Mouse (Mus musculus) v-Abl transformed pro-B cells (cell line): ENCODE measurements around the gene Cps1.

Experiments used
- in situ Hi-C, 2 experiments: fragments of 400-800 bp; cut with MboI; formaldehyde crosslinking; loops; one replicate each; pipeline ENCODE4 v1.15.1; 2025; ENCODE audit not compliant: unreplicated experiment in 2 of 2

Gene Cps1

GRCm38 (mm10) chr1:67122797-67123196, at the start of gene Cps1:
Gene Cps1 (plus strand): TSS chr1:67123026.
- in situ Hi-C loops, result no loop called here

GRCm38 (mm10) chr1:67077739-67078138, 45.1 kb upstream of the Cps1 start:
- in situ Hi-C loops, result no loop called here

- in situ Hi-C loops, result no loop called here
Measured at GRCm38 (mm10) chr1:67078666-67079065, 44.2 kb upstream of the Cps1 start.

GRCm38 (mm10) chr1:67079146-67079545, 43.7 kb upstream of the Cps1 start:
- in situ Hi-C loops, result no loop called here

- in situ Hi-C loops, result no loop called here
Measured at GRCm38 (mm10) chr1:67092473-67092872, 30.4 kb upstream of the Cps1 start.

- in situ Hi-C loops, result no loop called here
Measured at GRCm38 (mm10) chr1:67099215-67099614, 23.6 kb upstream of the Cps1 start.

DNA sequence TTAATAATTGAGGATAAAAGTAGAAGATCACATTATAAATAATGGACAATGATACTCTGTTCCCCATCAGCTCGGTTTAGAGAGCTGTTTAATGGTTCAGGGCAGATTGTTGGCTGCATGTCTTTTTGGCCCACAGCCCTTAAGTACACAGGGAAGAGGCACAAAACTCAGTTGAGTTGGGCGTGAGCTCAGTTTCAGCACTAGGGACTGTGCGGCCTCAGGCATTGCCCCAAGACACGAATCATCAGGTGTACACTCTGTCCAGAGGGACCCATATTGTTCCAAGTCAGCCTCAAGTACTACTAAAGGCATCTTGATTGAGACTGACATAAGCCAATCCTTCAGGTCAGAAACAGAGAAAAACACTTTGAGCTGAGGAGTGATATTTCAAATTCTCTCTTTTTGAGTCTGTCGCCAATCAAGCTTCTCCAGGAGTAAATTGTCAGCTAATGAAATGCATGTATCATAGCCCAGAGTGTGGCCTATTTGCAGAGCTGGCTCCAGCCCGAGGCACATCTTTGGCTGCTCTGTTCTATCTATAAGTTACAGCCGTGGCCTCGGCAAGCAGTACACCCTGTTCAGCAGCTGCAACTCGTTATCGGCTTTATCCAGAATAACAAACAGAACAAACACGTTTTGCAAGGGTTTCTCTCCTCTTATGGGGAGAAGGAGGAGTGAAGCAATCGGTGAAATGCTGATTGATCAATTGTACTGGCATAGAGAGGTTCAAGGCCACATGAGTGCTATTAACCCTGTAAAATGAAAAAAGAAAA, 19.2 kb upstream of the Cps1 start:
- in situ Hi-C loops, result no loop called here

DNA sequence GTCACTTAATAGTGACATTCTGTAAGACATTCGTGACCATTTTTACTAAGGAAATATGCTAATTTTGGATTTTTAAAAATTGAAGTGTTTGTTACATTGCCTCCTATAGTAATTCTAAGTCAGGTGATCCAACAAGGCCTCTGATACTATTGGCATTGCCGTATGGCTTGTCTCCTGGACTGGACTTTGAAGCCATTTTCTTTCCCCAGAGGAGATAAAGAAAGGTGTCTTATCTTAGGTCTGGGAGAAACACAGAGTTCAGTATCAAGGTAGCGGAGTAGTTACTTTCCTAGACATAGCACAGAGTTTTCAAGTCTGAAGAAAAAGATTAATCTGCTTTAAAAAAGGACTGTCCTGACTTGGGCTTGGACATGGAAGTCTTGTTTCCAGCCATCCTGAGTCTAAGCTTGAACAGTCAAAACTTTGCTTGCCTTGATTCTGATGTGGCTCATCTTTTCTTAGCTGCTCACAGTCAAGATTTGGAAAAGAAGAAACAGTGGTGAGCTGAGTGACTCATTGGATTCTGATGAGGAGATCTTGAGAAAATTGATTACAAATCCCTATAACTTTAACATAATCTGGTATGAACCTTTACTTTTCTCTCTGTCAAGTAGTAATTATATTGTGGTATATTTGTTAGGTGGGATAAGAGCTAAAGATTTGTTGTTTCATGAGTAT, 11.1 kb upstream of the Cps1 start:
- in situ Hi-C loops, result no loop called here

DNA sequence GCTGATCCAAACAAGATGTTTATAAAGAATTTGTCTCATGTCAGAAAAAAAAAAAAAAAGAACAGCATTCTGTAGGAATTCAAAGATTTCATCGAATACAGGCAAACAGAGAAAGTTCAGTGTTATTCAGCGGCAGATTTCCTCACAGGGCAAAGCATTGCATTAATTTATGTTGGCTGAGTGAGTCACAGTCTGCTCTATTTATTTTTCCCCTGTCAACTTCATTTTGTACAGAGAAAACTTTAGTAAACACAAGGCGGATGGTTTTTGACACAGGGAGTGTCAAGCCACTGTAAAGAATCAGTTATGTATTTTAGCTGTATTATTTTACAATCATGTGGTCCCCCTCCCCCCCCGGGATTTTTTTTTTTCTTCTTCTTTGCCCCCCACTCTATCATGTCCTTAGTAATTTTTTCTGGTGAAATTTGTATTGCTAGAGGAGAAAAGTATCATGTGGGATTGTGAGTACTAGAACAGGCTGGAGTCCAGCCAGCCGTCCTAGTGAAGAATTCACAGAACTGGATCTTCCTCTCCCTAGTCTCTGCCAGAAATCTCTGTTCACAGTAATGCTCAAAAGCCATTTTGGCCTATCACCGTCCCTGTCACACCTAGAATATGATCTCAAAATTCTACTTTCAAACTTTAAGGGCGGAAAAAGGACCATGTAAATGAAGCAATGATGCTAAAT, 9.3 kb upstream of the Cps1 start:
- in situ Hi-C loops, result no loop called here

DNA sequence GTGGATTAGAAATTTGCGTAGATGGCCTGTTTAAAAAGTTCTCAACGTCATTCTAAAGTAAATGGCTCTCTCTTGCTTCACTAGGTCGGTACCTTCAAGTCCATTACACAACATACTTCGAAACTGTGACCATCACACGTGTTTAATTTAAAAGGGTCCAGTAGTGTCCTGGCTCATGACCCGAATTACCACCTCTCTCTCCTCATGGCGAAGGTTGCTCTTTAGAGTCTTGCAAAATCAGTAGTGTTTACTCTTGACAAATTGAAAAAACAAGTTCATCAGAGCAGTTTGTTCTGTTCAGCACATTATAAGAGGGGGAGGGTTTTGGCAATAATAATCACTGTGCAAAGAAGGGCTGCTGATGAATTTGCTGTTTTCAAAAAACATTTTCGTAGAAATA, 6.3 kb upstream of the Cps1 start:
- in situ Hi-C loops, result no loop called here

DNA sequence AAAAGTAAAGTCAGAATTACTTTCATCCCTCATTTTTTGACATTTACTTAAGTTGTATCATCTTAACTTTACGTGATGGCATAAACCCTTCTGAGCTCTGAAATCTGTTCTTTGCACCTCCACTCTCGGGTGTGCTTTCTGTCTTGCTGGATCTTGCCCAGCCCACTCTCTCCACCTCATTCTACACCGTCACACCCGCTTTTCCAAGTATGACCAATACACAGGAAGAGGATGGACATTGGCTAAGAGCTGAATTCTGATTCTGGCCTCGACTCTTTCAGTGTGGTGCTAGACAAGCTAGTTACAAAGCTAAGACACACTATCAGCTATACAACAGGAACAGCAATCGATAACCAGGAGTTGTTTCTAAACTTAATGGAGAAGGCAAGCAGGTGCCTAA, 5.0 kb upstream of the Cps1 start:
- in situ Hi-C loops, result no loop called here

GRCm38 (mm10) chr1:67125433-67125832, 2.6 kb downstream of the Cps1 start:
- in situ Hi-C loops, result no loop called here

DNA sequence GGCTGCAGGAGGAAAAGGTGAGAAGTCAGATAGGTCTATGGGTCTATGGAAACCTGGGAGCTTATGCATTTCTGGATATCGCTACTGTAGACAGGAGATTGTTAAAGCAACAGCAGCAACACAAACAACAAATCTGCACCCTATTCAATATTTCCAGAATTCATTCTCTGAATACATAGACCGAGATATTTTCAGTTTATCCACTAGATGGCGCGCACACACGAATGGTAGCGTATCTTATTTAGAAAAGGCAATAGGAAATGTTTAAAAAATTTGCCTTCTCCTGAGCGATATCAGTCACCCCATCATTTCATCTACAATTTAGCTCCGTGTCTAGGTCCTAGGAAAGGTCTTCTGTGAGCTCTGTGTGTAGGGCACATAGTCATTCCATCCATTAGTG, 21.1 kb downstream of the Cps1 start:
- in situ Hi-C loops, result no loop called here

- in situ Hi-C loops, result no loop called here
Measured at GRCm38 (mm10) chr1:67151246-67151645, 28.4 kb downstream of the Cps1 start.

GRCm38 (mm10) chr1:67167283-67167682, 44.5 kb downstream of the Cps1 start:
- in situ Hi-C loops, result no loop called here

DNA sequence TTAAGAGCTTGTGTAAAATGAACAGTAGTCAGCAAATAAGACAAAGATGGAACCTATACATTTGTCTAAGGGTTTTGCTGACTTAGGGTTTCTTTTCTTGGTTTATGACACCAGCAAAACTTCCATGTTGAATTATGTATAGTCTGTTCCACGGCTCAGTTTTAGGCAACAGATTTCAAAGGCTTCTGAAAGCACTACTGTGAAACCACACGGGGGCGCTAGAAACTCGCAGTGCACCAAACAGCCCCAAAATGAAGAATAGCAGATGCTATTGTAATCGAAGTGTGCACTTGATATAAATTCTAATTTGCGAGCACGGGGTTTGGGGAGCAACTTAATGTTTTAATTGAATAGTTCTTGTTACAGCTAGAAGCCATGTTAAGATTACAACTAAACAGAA, 58.3 kb downstream of the Cps1 start:
- in situ Hi-C loops, result no loop called here

GRCm38 (mm10) chr1:67182201-67182600, 59.4 kb downstream of the Cps1 start:
- in situ Hi-C loops, result no loop called here

- in situ Hi-C loops, result no loop called here
Measured at GRCm38 (mm10) chr1:67183532-67183931, 60.7 kb downstream of the Cps1 start.

DNA sequence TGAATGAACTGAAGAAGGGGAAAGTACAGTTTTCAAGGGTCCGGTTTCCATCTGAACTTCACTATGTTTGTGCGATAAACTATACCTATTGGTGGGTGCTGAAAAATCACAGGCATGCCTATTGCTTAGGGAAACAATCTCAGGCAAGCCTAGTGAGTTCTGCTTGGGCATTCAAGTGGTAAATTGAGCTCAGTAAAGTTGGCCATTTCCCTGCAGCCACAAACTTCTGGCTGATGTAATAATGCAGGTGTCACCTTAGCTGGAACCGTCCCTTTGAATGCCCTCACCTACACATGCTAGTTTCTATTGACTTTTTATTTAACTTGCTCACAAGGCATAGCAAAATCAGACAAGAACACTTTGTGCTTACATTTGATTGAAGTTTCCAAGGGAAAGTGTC, 61.3 kb downstream of the Cps1 start:
- in situ Hi-C loops, result no loop called here

GRCm38 (mm10) chr1:67197335-67197734, 74.5 kb downstream of the Cps1 start:
- in situ Hi-C loops, result no loop called here

- in situ Hi-C loops, result no loop called here
Measured at GRCm38 (mm10) chr1:67218339-67218944, 95.6 kb downstream of the Cps1 start.
